Mouse (Mus musculus): ENCODE results near the gene Ubr1.

DNA sequence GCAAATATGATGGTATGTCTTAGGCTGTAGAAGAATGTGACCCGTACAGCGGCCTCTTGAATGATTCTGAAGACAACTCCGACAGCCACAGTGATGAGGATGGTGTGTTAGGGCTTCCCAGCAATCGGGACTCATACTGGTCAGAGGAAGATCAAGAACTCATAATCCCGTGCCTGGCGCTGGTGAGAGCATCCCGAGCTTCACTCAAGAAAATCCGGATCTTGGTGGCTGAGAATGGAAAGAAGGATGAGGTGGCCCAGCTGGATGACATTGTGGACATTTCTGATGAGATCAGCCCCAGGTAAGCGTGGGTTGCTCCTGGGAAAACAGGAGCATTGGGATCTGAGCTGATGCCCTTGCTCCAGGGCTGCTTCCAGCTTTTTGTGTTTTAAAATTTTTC lies 42.2 kb upstream of the Ubr1 start:
- TF ChIP-seq CTCF (IDR thresholded peaks at IDR 0.05; ENCODE audit: control insufficient read depth, insufficient read depth, insufficient replicate concordance, low read depth, low read length) (no peak), POLR2A (IDR thresholded peaks at IDR 0.05; ENCODE audit: control insufficient read depth, low read depth, low read length) (no peak)
